Mouse (Mus musculus): ENCODE measurements at regions not wholly inside any gene's neighbourhood (a gene's known extent, or its start where the extent isn't known, plus 50 kb on each side); places are given as distances from the start of the nearest gene placed in this dataset.

- TF ChIP-seq CTCF (IDR thresholded peaks at IDR 0.05; ENCODE audit: low read depth, low read length) (no peak), POLR2A (IDR thresholded peaks at IDR 0.05; ENCODE audit: extremely low read depth, insufficient read depth, low read length) (no peak)
These were observed 339.2 kb downstream of the Ankrd50 start for GRCm38 (mm10) chr3:38145444-38145843.
